Mouse (Mus musculus) cerebral cortex, adult 2 months (tissue): ENCODE results near the gene Fnip2.

Experiments used
- WGBS: fragments of 180-500 bp; shearing (Covaris S2); methylation state at CpG from one replicate; pipeline ENCODE4 v1.1.7; 2018; 5-methylcytosine and 5-hydroxymethylcytosine counted together

The Fnip2 gene

GRCm38 (mm10) chr3:79527921-79528320 lies 39.7 kb downstream of the Fnip2 start:
- 47% methylated on average over 8 of the region's 8 CpGs for WGBS

- WGBS: 89% methylated on average over 3 of the region's 3 CpGs
Measured at GRCm38 (mm10) chr3:79527521-79527920, 40.1 kb downstream of the Fnip2 start.

- WGBS: 87% methylated on average over 4 of the region's 4 CpGs
Measured at GRCm38 (mm10) chr3:79523349-79523748, 44.2 kb downstream of the Fnip2 start.

GRCm38 (mm10) chr3:79519862-79520261 lies 47.7 kb downstream of the Fnip2 start:
- 76% methylated on average over 9 of the region's 9 CpGs for WGBS

- WGBS: 61% methylated on average over 13 of the region's 13 CpGs
Measured at GRCm38 (mm10) chr3:79518761-79519527, 48.7 kb downstream of the Fnip2 start.

- 63% methylated on average over 17 of the region's 17 CpGs for WGBS
Measured at GRCm38 (mm10) chr3:79517884-79518591, 49.6 kb downstream of the Fnip2 start.

GRCm38 (mm10) chr3:79516958-79517357 lies 50.6 kb downstream of the Fnip2 start:
- 91% methylated on average over 4 of the region's 4 CpGs for WGBS

GRCm38 (mm10) chr3:79516099-79516920 lies 51.3 kb downstream of the Fnip2 start:
- 72% methylated on average over 14 of the region's 14 CpGs for WGBS

GRCm38 (mm10) chr3:79514304-79514703 lies 53.3 kb downstream of the Fnip2 start:
- WGBS: 73% methylated on average over 2 of the region's 2 CpGs

- WGBS: 83% methylated on average over 2 of the region's 2 CpGs
Measured at GRCm38 (mm10) chr3:79501166-79501728, 66.3 kb downstream of the Fnip2 start.

GRCm38 (mm10) chr3:79500279-79500678 lies 67.3 kb downstream of the Fnip2 start:
- 61% methylated on average over 10 of the region's 10 CpGs for WGBS

- WGBS: 74% methylated on average over 6 of the region's 6 CpGs
Measured at GRCm38 (mm10) chr3:79496668-79497067, 70.9 kb downstream of the Fnip2 start.

GRCm38 (mm10) chr3:79495151-79495550 lies 72.4 kb downstream of the Fnip2 start:
- WGBS: 53% methylated on average over 7 of the region's 7 CpGs

GRCm38 (mm10) chr3:79494028-79494427 lies 73.6 kb downstream of the Fnip2 start:
- WGBS: 75% methylated on average over 8 of the region's 8 CpGs

- 97% methylated on average over 10 of the region's 10 CpGs for WGBS
Measured at GRCm38 (mm10) chr3:79493064-79493463, 74.5 kb downstream of the Fnip2 start.

- WGBS: 82% methylated on average over 3 of the region's 3 CpGs
Measured at GRCm38 (mm10) chr3:79491614-79492013, 76.0 kb downstream of the Fnip2 start.

GRCm38 (mm10) chr3:79490102-79490501 lies 77.5 kb downstream of the Fnip2 start:
- WGBS: 71% methylated on average over 5 of the region's 5 CpGs

GRCm38 (mm10) chr3:79488025-79488424 lies 79.6 kb downstream of the Fnip2 start:
- WGBS: 98% methylated on average over 7 of the region's 7 CpGs

GRCm38 (mm10) chr3:79484286-79485063 lies 83.1 kb downstream of the Fnip2 start:
- 81% methylated on average over 16 of the region's 16 CpGs for WGBS

GRCm38 (mm10) chr3:79478880-79479279 lies 88.7 kb downstream of the Fnip2 start:
- 76% methylated on average over 4 of the region's 4 CpGs for WGBS

GRCm38 (mm10) chr3:79478400-79478799 lies 89.2 kb downstream of the Fnip2 start:
- 91% methylated on average over 8 of the region's 8 CpGs for WGBS
